Mouse (Mus musculus): ENCODE measurements around the gene Chic1. TPM values are rescaled to one million over a fixed set of nuclear protein-coding genes. Genes with fewer than 3 reads are reported as not detected.

Gene Chic1
- polyA plus RNA-seq, 1 experiment = not detected

DNA sequence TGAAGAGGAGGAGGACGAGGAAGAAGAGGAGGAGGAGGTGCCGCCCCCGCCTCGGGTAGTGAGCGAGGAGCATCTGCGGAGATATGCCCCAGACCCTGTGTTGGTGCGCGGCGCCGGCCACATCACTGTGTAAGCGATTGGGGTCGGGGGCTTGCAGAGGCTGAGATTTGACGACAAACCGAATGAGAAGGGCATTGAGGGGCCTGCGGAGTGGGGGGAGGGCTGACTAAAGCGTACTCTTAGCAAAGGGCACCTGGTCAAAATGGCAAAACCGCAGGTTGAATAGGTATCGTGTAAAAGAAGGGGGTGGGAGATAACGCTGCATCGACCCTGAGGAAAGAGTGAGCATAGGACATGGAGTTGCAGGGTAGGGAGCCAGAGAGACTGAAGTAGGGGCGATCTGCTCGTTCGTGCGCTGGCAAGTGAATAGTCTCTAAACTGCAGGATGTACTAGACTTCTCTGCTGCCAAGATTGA lies 523 bp downstream of the Chic1 start:
- H3K27ac ChIP-seq (ENCODE audit: insufficient read depth, low read depth, low read length) = no peak overlapping the region
- TF ChIP-seq POLR2A (IDR thresholded peaks at IDR 0.05; ENCODE audit: borderline replicate concordance, low read depth, low read length) (no peak), CTCF (IDR thresholded peaks at IDR 0.05; ENCODE audit: low read depth, low read length) (no peak)
- peak overlapping the region; percentile 55 for H3K4me3 ChIP-seq (ENCODE audit: insufficient read depth, low read length)
- H3K4me1 ChIP-seq (ENCODE audit: control insufficient read depth, insufficient read depth, low read length) = no peaks in the 10 kb centered on the region

DNA sequence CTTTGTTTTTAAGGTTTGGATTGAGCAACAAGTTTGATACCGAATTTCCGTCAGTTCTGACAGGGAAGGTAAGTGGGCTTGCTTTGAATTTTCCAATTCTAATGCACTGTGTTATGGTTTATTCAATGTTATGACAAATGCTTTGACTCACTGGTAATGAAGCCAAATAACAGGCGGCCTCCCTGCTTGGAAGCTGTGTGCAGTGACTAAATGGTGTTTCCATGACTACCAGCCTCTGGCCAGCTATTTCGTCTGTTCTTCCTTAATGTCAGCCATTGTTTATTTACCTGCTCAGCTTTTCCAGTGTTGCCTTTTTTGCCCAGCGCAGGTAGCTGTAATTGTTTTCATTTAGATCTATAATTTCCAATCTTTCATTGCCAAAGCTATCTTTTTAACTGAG lies 9.9 kb downstream of the Chic1 start:
- no peak overlapping the region for H3K27ac ChIP-seq (ENCODE audit: insufficient read depth, low read depth, low read length)
- H3K4me3 ChIP-seq (ENCODE audit: insufficient read depth, low read length) = no peak overlapping the region

DNA sequence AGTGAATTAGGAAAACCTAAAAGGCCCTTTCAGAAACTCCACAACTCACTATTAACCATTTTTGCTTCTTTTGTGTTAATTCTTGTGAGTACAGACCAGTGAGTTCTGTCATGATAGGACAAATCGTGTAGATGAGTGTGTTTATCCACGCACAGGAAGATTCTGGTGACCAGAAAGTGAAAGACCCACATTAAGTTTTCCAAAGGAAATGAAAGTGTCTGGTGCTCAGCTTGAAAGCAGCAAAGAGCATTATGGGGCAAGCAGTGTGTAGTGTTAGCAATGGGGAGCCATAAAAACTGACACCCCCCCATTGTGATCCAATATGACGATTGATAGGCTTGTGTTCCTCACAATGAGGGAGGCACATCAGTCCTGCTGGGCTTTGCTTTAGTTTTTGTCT lies 12.4 kb downstream of the Chic1 start:
- Histone ChIP-seq H3K4me1 (ENCODE audit: control insufficient read depth, insufficient read depth, low read length) (no peaks in the 10 kb centered on the region), H3K4me3 (ENCODE audit: insufficient read depth, low read length) (no peak overlapping the region), H3K27ac (ENCODE audit: insufficient read depth, low read depth, low read length) (no peak overlapping the region)
- TF ChIP-seq CTCF (IDR thresholded peaks at IDR 0.05; ENCODE audit: low read depth, low read length) (no peak), POLR2A (IDR thresholded peaks at IDR 0.05; ENCODE audit: borderline replicate concordance, low read depth, low read length) (no peak)

More for the DNA sequence above, 9.9 kb downstream of the Chic1 start:
- TF ChIP-seq POLR2A (IDR thresholded peaks at IDR 0.05; ENCODE audit: borderline replicate concordance, low read depth, low read length) (no peak), CTCF (IDR thresholded peaks at IDR 0.05; ENCODE audit: low read depth, low read length) (no peak)
- no peaks in the 10 kb centered on the region for H3K4me1 ChIP-seq (ENCODE audit: control insufficient read depth, insufficient read depth, low read length)

DNA sequence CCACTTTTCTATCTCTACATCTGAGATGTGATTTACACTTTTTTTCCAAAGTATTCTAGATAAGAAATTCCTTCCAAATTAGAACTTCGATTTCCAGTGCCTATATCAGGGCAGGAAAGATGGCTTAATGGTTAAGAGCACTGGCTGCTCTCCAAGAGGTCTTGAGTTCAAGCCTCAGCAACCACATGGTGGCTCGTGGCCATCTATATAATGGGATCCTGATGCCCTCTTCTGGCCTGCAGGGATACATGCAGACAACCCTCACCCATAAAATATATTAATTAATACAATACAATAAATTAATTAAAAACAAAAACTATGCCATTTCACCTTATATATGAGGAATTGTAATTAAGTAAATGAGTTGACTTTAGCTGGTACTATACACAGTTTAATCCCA lies 14.9 kb downstream of the Chic1 start:
- Histone ChIP-seq H3K4me3 (ENCODE audit: insufficient read depth, low read length) (no peak overlapping the region), H3K27ac (ENCODE audit: insufficient read depth, low read depth, low read length) (no peak overlapping the region), H3K4me1 (ENCODE audit: control insufficient read depth, insufficient read depth, low read length) (no peaks in the 10 kb centered on the region)
- TF ChIP-seq CTCF (IDR thresholded peaks at IDR 0.05; ENCODE audit: low read depth, low read length) (no peak), POLR2A (IDR thresholded peaks at IDR 0.05; ENCODE audit: borderline replicate concordance, low read depth, low read length) (no peak)

DNA sequence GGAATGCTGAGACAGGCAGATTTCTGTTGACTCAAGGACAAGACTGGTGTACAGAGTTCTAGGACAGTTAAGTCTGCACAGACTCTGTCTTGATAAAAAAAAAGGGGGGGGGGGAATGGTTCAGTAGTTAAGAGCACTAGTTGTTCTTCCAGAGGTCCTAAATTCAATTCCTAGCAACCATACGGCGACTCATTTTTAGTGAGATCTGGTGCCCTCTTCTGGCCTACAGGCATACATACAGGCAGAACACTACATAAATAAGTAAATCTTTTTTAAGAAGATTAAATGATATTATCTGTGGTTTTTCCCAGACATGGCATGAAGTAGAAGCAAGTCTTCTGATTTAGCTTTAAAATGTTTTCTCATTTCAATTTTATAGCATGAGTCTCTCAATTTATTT lies 15.4 kb downstream of the Chic1 start:
- Histone ChIP-seq H3K27ac (ENCODE audit: insufficient read depth, low read depth, low read length) (no peak overlapping the region), H3K4me3 (ENCODE audit: insufficient read depth, low read length) (no peak overlapping the region), H3K4me1 (ENCODE audit: control insufficient read depth, insufficient read depth, low read length) (no peaks in the 10 kb centered on the region)
- TF ChIP-seq CTCF (IDR thresholded peaks at IDR 0.05; ENCODE audit: low read depth, low read length) = no peak
- TF ChIP-seq POLR2A (IDR thresholded peaks at IDR 0.05; ENCODE audit: borderline replicate concordance, low read depth, low read length) = no peak

DNA sequence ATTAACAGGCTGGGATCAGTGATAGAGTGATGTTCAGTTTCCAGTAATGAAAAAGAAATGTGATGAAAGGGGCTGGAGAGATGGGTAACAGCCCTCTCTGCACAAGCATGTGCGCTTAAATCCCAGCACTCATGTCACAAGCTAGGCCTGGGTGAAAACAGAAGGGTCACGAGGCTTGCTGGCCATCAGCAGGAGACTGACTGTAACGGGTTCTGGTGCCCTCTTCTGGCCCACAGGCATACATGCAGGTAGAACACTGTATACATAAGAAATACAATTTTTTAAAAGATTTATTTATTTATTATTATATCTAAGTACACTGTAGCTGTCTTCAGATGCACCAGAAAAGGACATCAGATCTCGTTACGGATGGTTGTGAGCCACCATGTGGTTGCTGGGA lies 18.0 kb downstream of the Chic1 start:
- H3K4me3 ChIP-seq (ENCODE audit: insufficient read depth, low read length) = no peak overlapping the region
- TF ChIP-seq CTCF (IDR thresholded peaks at IDR 0.05; ENCODE audit: low read depth, low read length) (no peak), POLR2A (IDR thresholded peaks at IDR 0.05; ENCODE audit: borderline replicate concordance, low read depth, low read length) (no peak)

DNA sequence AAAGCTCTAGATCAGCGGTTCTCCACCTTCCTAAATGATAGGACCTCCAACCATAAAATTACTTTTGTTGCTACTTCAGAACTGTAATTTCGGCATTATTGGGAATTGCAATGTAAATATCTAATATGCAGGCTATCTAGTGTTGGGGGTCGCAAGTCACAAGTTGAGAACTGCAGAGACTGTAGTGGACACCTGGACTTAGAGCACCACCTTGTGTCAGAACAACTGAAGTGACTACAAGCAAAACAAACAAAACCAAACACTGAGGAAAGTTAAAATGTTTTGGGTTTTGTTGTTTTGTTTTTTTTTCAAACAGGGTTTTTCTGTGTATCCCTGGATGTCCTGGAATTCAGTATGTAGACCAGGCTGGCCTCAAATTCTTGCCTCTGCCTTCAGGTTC lies 28.3 kb downstream of the Chic1 start:
- no peak for TF ChIP-seq CTCF (IDR thresholded peaks at IDR 0.05; ENCODE audit: low read depth, low read length)
- TF ChIP-seq POLR2A (IDR thresholded peaks at IDR 0.05; ENCODE audit: borderline replicate concordance, low read depth, low read length) = no peak
- H3K27ac ChIP-seq (ENCODE audit: insufficient read depth, low read depth, low read length) = no peak overlapping the region
- no peak overlapping the region for H3K4me3 ChIP-seq (ENCODE audit: insufficient read depth, low read length)
- no peaks in the 10 kb centered on the region for H3K4me1 ChIP-seq (ENCODE audit: control insufficient read depth, insufficient read depth, low read length)

More for the DNA sequence above, 18.0 kb downstream of the Chic1 start:
- no peaks in the 10 kb centered on the region for H3K4me1 ChIP-seq (ENCODE audit: control insufficient read depth, insufficient read depth, low read length)
- no peak overlapping the region for H3K27ac ChIP-seq (ENCODE audit: insufficient read depth, low read depth, low read length)

DNA sequence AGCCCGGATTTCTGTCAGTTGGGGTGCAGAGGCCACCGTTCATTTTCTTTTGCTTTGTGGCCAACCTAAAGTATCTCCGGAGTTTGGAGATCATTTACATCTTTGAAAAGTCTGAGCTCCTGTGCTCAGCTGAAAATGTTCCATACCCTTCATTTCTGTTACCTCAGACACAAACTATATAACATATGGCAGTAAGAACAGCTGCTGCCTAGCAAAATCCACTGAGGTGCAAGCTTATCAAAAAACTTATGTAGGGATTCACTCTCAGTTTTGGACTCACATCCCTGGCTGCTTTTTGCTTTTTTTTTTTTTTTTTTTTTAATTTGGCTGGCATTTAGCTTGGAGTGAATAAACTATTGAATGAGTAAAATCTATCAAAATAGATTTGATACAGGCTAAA lies 31.9 kb downstream of the Chic1 start:
- Histone ChIP-seq H3K4me3 (ENCODE audit: insufficient read depth, low read length) (no peak overlapping the region), H3K4me1 (ENCODE audit: control insufficient read depth, insufficient read depth, low read length) (no peaks in the 10 kb centered on the region), H3K27ac (ENCODE audit: insufficient read depth, low read depth, low read length) (no peak overlapping the region)
- TF ChIP-seq CTCF (IDR thresholded peaks at IDR 0.05; ENCODE audit: low read depth, low read length) (no peak), POLR2A (IDR thresholded peaks at IDR 0.05; ENCODE audit: borderline replicate concordance, low read depth, low read length) (no peak)

DNA sequence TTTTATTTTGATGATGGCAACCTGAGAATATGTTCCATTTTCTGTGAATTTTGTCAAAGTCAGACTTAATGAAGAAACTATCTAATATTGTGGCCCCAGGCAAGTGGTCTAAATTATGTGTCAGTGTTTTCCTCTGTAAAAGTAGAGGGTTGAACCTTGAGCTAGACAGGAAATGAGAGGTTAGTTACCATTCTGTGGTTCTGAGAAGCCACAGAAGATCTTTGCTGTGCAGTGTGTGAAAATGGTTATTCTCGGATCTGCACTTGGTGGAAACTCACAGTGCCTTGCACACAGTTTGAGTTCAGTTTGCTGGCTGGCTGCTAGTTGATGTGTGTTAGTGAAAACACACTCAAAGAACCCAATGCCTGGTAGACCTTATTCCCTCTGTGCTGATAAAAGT lies 37.6 kb downstream of the Chic1 start:
- H3K4me3 ChIP-seq (ENCODE audit: insufficient read depth, low read length) = no peak overlapping the region
- no peaks in the 10 kb centered on the region for H3K4me1 ChIP-seq (ENCODE audit: control insufficient read depth, insufficient read depth, low read length)
- TF ChIP-seq CTCF (IDR thresholded peaks at IDR 0.05; ENCODE audit: low read depth, low read length) (no peak), POLR2A (IDR thresholded peaks at IDR 0.05; ENCODE audit: borderline replicate concordance, low read depth, low read length) (no peak)
- no peak overlapping the region for H3K27ac ChIP-seq (ENCODE audit: insufficient read depth, low read depth, low read length)

DNA sequence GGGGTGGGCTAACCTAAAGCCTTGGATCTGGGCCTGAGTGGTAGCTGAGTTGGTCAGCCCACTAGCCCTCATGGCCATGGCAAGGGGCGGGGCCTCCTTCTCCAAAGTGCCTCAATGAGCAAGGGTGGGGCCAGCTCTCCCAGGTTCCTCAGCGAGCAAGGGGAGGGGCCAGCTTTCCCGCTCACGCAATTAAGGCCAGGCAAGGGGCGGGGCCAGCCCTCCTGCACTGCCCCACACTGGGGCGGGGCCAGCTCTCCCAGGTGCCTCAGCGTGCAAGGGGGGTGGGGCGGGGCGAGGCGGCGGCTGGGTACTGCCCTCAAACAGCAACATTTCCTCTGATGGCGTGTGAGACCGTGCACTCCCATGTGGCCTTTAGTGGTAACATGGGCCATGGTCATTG lies 48.7 kb downstream of the Chic1 start:
- Histone ChIP-seq H3K27ac (ENCODE audit: insufficient read depth, low read depth, low read length) (no peak overlapping the region), H3K4me1 (ENCODE audit: control insufficient read depth, insufficient read depth, low read length) (no peaks in the 10 kb centered on the region), H3K4me3 (ENCODE audit: insufficient read depth, low read length) (no peak overlapping the region)
- no peak for TF ChIP-seq CTCF (IDR thresholded peaks at IDR 0.05; ENCODE audit: low read depth, low read length)
- no peak for TF ChIP-seq POLR2A (IDR thresholded peaks at IDR 0.05; ENCODE audit: borderline replicate concordance, low read depth, low read length)

DNA sequence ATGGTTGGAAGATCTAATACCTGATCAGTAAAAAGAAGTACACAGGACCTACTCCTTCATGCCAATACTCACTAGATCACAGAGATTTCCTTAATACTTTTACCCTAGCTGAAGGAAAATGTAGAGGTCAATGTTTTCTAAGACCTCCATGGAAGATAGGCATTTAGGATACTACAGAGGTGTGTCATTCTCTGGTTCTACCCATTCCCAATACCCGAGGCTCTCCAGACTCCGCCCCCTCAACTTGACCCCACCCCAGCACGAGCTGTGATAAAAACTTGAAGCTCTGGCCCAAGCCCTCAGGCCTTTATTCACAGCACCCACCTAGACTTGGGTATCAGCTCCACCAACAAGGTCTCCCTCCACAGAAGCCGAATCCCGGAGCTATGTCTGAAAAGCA lies 57.9 kb downstream of the Chic1 start, which contains the start of gene Tsx:
Gene Tsx (plus strand): TSS at position 301 of the 400 bp plus-strand sequence.
- TF ChIP-seq POLR2A (IDR thresholded peaks at IDR 0.05; ENCODE audit: borderline replicate concordance, low read depth, low read length) = no peak
- no peak for TF ChIP-seq CTCF (IDR thresholded peaks at IDR 0.05; ENCODE audit: low read depth, low read length)
- Histone ChIP-seq H3K4me1 (ENCODE audit: control insufficient read depth, insufficient read depth, low read length) (no peaks in the 10 kb centered on the region), H3K4me3 (ENCODE audit: insufficient read depth, low read length) (no peak within 1 kb of the TSS), H3K27ac (ENCODE audit: insufficient read depth, low read depth, low read length) (no peak within 1 kb of the TSS)
